Mouse (Mus musculus) limb, embryonic 14.5 days (tissue): ENCODE data around the gene Pipox. TPM values are rescaled to one million over a fixed set of nuclear protein-coding genes. Genes with fewer than 3 reads are reported as not detected.

Experiments used
- ATAC-seq: fragments of 200-750 bp; cut with Nextera tagmentation; 2 replicates; pipeline ENCODE4 v1.8.0; 2017; ENCODE audit warnings: low read depth, moderate number of reproducible peaks, moderate TSS enrichment; ENCODE audit not compliant: low FRiP score
- DNase-seq: peaks from one replicate; pipeline ENCODE4 v3.0.0-alpha.2; 2015; ENCODE audit warnings: low spot score
- H3K27ac ChIP-seq: fragments of 300-500 bp; sonication (generic); replicated peaks from 2 replicates; pipeline ENCODE4 v1.5.1; 2014; ENCODE audit warnings: low read depth, mild to moderate bottlenecking, low read length, moderate library complexity, mixed read lengths
- H3K27me3 ChIP-seq: fragments of 300-500 bp; sonication (generic); 2 replicates; pipeline ENCODE4 v1.6.1; 2014; ENCODE audit warnings: low read length, mixed read lengths; ENCODE audit not compliant: control insufficient read depth, insufficient read depth
- H3K36me3 ChIP-seq: fragments of 300-500 bp; sonication (generic); 2 replicates; pipeline ENCODE4 v1.6.1; 2014; ENCODE audit warnings: mild to moderate bottlenecking, low read length, moderate library complexity, mixed read lengths; ENCODE audit not compliant: control insufficient read depth, insufficient read depth
- H3K4me1 ChIP-seq: fragments of 300-500 bp; sonication (generic); 2 replicates; pipeline ENCODE4 v1.6.1; 2014; ENCODE audit warnings: antibody characterized with exemption, low read length, mixed read lengths; ENCODE audit not compliant: control insufficient read depth, insufficient read depth
- H3K4me2 ChIP-seq: fragments of 300-500 bp; sonication (generic); replicated peaks from 2 replicates; pipeline ENCODE4 v1.6.1; 2014; ENCODE audit warnings: low read depth, mild to moderate bottlenecking, low read length, moderate library complexity; ENCODE audit not compliant: severe bottlenecking
- H3K4me3 ChIP-seq: fragments of 300-500 bp; sonication (generic); replicated peaks from 2 replicates; pipeline ENCODE4 v1.5.1; 2014; ENCODE audit warnings: low read length
- H3K9ac ChIP-seq: fragments of 300-500 bp; sonication (generic); 2 replicates; pipeline ENCODE4 v1.6.1; 2014; ENCODE audit warnings: mild to moderate bottlenecking, low read depth, low read length, moderate library complexity; ENCODE audit not compliant: severe bottlenecking
- H3K9me3 ChIP-seq: fragments of 300-500 bp; sonication (generic); 2 replicates; pipeline ENCODE4 v1.6.1; 2016; ENCODE audit warnings: low read length; ENCODE audit not compliant: control insufficient read depth
- POLR2A ChIP-seq: fragments of 200-500 bp; IDR thresholded peaks from 2 replicates; pipeline ENCODE4 v1.8.0; 2012; ENCODE audit warnings: inconsistent platforms, mild to moderate bottlenecking, moderate library complexity, borderline replicate concordance; ENCODE audit not compliant: insufficient read depth, insufficient read length; ENCODE audit errors: extremely low read depth
- WGBS: fragments of 180-500 bp; shearing (Covaris S2); extraction: QIAGEN DNeasy Blood & Tissue Kit; methylation state at CpG from one replicate; pipeline ENCODE4 v1.1.7; 2014; 5-methylcytosine and 5-hydroxymethylcytosine counted together
- polyA plus RNA-seq, 2 experiments: library from polyadenylated mRNA; depleted of rRNA in 1 of 2; stranded (reverse) in 1 of 2; unstranded in 1 of 2; fragments of >200 nt; fragmentation: Nextera tagmentation in 1 of 2; extraction: Ambion mirVana in 1 of 2; gene quantifications; 2 replicates each; pipeline versions ENCODE4 v1.2.1 to v1.2.3; 2012 to 2014

Gene Pipox
- polyA plus RNA-seq, 2 experiments: 0.94 to 1.3 TPM

- Histone ChIP-seq H3K4me2 (peak overlapping the region; percentile 4; the same call in 1 of the 2 replicates), H3K27me3 (peaks cover 23% of the 10 kb centered on the region; the same call in 1 of the 2 replicates), H3K9ac (no peak overlapping the region), H3K9me3 (no peaks in the 10 kb centered on the region), H3K36me3 (no peaks in the 10 kb centered on the region), H3K4me1 (peaks cover 14% of the 10 kb centered on the region), H3K4me3 (no peak overlapping the region), H3K27ac (no peak overlapping the region)
- 44% methylated on average over 6 of the region's 6 CpGs for WGBS
- DNase-seq (no peak), ATAC-seq (no peak)
- no peak for TF ChIP-seq POLR2A
Measured at GRCm38 (mm10) chr11:77896480-77896819, 2.6 kb upstream of the Pipox start.

DNA sequence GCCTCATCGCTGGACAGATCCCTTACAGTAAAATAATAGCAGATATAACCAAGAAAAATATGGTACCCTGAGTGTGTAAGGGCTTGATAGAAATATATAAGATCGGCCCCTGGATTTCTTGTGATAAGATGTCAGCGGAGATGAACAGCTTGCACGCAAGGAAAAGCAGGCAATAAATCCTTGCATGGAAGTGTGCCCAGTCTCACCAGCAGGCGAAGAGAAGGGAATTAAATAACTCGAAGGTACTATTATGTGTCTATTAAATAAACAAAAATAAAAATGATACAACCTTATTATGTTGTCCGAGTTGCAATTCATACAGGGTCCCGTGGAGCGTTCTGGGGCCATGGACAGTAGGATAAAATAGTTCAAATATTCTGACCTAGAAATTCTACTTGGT, 2.1 kb upstream of the Pipox start:
- no peaks in the 10 kb centered on the region for H3K36me3 ChIP-seq
- TF ChIP-seq POLR2A: no peak
- ATAC-seq: no peak
- H3K4me1 ChIP-seq: peaks cover 13% of the 10 kb centered on the region
- H3K9ac ChIP-seq: no peak overlapping the region
- no peaks in the 10 kb centered on the region for H3K9me3 ChIP-seq
- H3K27me3 ChIP-seq: peaks cover 23% of the 10 kb centered on the region; the same call in 1 of the 2 replicates
- no peak overlapping the region for H3K4me3 ChIP-seq
- no peak overlapping the region for H3K4me2 ChIP-seq
- H3K27ac ChIP-seq: no peak overlapping the region
- no peak for DNase-seq
- 76% methylated on average over 9 of the region's 9 CpGs for WGBS

- no peak overlapping the region for H3K4me3 ChIP-seq
- H3K9ac ChIP-seq: no peak overlapping the region
- peaks cover 13% of the 10 kb centered on the region for H3K4me1 ChIP-seq
- no peak overlapping the region for H3K4me2 ChIP-seq
- no peak for TF ChIP-seq POLR2A
- H3K36me3 ChIP-seq: no peaks in the 10 kb centered on the region
- no peaks in the 10 kb centered on the region for H3K9me3 ChIP-seq
- no peak overlapping the region for H3K27ac ChIP-seq
- peaks cover 23% of the 10 kb centered on the region; the same call in 1 of the 2 replicates for H3K27me3 ChIP-seq
- no peak for ATAC-seq
- DNase-seq: no peak
- 72% methylated on average over 2 of the region's 2 CpGs for WGBS
Measured at GRCm38 (mm10) chr11:77894967-77895366, 1.1 kb upstream of the Pipox start.

- WGBS: 41% methylated on average over 6 of the region's 6 CpGs
- no peak overlapping the region for H3K9ac ChIP-seq
- no peak overlapping the region for H3K4me2 ChIP-seq
Measured at GRCm38 (mm10) chr11:77893283-77893682, 613 bp downstream of the Pipox start.

DNA sequence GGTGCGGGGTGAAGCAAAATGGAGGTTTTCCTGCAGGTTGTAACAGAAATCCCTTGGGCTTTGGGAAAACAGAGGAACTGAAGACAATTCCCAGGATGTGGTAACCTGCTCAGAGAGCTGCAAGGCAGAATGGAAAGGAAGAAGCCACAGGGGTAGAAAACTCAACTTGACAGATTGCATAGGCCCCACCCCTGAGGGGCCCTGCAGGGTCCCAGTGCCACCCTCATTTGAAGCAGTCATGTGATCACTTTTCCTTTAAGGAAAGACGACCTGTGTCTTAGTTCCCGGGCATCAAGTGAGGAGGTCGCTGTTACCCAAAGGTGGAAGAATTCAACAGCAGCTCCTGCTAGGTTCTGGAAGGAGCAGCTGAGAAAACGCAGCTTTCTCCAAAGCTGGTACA, 1.0 kb downstream of the Pipox start:
- no peak overlapping the region for H3K27ac ChIP-seq
- no peak overlapping the region for H3K4me2 ChIP-seq
- no peaks in the 10 kb centered on the region for H3K9me3 ChIP-seq
- WGBS: 21% methylated on average over 5 of the region's 5 CpGs
- H3K4me1 ChIP-seq: peaks cover 13% of the 10 kb centered on the region
- no peak for DNase-seq
- H3K4me3 ChIP-seq: no peak overlapping the region
- H3K36me3 ChIP-seq: no peaks in the 10 kb centered on the region
- ATAC-seq: no peak
- no peak for TF ChIP-seq POLR2A
- H3K9ac ChIP-seq: no peak overlapping the region
- peaks cover 14% of the 10 kb centered on the region; the same call in 1 of the 2 replicates for H3K27me3 ChIP-seq

More at GRCm38 (mm10) chr11:77893283-77893682, 613 bp downstream of the Pipox start:
- no peak for ATAC-seq
- no peaks in the 10 kb centered on the region for H3K9me3 ChIP-seq
- DNase-seq: no peak
- H3K27me3 ChIP-seq: peaks cover 18% of the 10 kb centered on the region; the same call in 1 of the 2 replicates
- no peak overlapping the region for H3K4me3 ChIP-seq
- TF ChIP-seq POLR2A: no peak
- H3K36me3 ChIP-seq: no peaks in the 10 kb centered on the region
- peaks cover 13% of the 10 kb centered on the region for H3K4me1 ChIP-seq
- H3K27ac ChIP-seq: 0 out of 2 replicates have a peak overlapping the region, but pooled peaks have one; percentile 22
